Mouse (Mus musculus) spleen, adult 18-20 months (tissue): Measurements from ENCODE around the gene Mat2a.
A peak's percentile ranks its signal among the peaks of the same experiment; 100 is the strongest.
"Not testable (repeated sequence)": the region's sequence is repeated elsewhere in the genome, so short reads cannot be mapped to it uniquely, and the experiment has no call there.

Experiments
- DNase-seq, 2 experiments: peaks; one replicate each; pipeline ENCODE4 v3.0.0; 2022; ENCODE audit warnings: mixed read lengths in 2 of 2

The Mat2a gene

GRCm38 (mm10) chr6:72454833-72455373, 15.5 kb upstream of the Mat2a start:
- no peak for DNase-seq

- DNase-seq, result no peak
Observed at GRCm38 (mm10) chr6:72454072-72454746, 14.9 kb upstream of the Mat2a start.

- no peak for DNase-seq
Observed at GRCm38 (mm10) chr6:72453578-72453977, 14.2 kb upstream of the Mat2a start.

- DNase-seq, result no peak
Observed at GRCm38 (mm10) chr6:72452329-72452728, 13.0 kb upstream of the Mat2a start.

- not testable (repeated sequence) for DNase-seq
Observed at GRCm38 (mm10) chr6:72451778-72452177, 12.4 kb upstream of the Mat2a start.

- DNase-seq, result no peak
Observed at GRCm38 (mm10) chr6:72447487-72447886, 8.1 kb upstream of the Mat2a start.

GRCm38 (mm10) chr6:72445011-72445410, 5.7 kb upstream of the Mat2a start:
- no peak for DNase-seq

- DNase-seq, result no peak
Observed at GRCm38 (mm10) chr6:72442921-72443604, 3.7 kb upstream of the Mat2a start.

- peak in 1 of 2 experiments; percentile 10 for DNase-seq
Observed at GRCm38 (mm10) chr6:72440186-72440990, 1.0 kb upstream of the Mat2a start.

GRCm38 (mm10) chr6:72438862-72439354, 450 bp downstream of the Mat2a start:
- DNase-seq, result peak; percentile 87 to 88

GRCm38 (mm10) chr6:72438226-72438625, 1.1 kb downstream of the Mat2a start:
- DNase-seq, result no peak

- no peak for DNase-seq
Observed at GRCm38 (mm10) chr6:72432153-72432552, 7.2 kb downstream of the Mat2a start.

- DNase-seq, result no peak
Observed at GRCm38 (mm10) chr6:72430989-72431921, 8.1 kb downstream of the Mat2a start.

GRCm38 (mm10) chr6:72429061-72429842, 10.1 kb downstream of the Mat2a start:
- no peak for DNase-seq

GRCm38 (mm10) chr6:72428036-72428435, 11.3 kb downstream of the Mat2a start:
- peak; percentile 49 to 82 for DNase-seq

- no peak for DNase-seq
Observed at GRCm38 (mm10) chr6:72425646-72426045, 13.7 kb downstream of the Mat2a start.

GRCm38 (mm10) chr6:72420901-72421300, 18.5 kb downstream of the Mat2a start:
- DNase-seq, result no peak

GRCm38 (mm10) chr6:72419806-72420205, 19.6 kb downstream of the Mat2a start:
- DNase-seq, result no peak

- no peak for DNase-seq
Observed at GRCm38 (mm10) chr6:72418279-72418678, 21.1 kb downstream of the Mat2a start.

- no peak for DNase-seq
Observed at GRCm38 (mm10) chr6:72415964-72416772, 23.2 kb downstream of the Mat2a start.
